Mouse (Mus musculus): Measurements from ENCODE around the gene Ppp2r3d. TPM values are rescaled to one million over a fixed set of nuclear protein-coding genes. Genes with fewer than 3 reads are reported as not detected.

Gene Ppp2r3d
- total RNA-seq, 2 experiments from 2014 or later = 47.1 to 62.1 TPM

DNA sequence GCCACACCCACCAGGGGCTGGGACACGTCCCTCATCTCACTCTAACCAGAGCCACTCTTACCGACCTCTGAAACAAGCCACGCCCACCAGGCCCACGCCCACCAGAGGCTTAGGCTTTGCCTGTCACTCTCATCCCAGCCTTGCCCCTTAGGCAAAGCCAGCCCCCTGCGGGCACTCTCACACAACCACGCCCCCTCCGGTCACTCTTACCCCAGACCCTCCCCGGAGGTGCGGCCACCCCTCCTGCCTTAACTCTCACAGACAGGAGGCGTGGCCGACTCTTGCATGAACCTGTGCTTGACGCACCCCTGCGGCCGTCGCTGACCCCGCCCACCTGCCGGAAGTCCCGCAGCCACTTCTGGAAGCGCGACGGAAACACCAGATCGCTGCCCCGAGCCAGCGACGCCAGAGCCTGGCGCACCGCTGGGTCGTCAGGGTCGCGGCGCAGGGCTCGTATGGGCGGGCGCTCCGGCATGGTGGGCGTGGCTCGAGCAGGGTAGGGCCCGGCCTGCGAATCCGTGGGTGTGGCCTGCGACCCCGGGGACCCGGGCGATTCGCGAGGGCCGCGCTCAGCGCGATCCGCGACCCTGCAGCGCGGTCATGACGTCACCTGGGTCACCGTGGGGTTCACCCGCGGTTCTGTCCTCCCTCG lies 53.7 kb downstream of the Ppp2r3d start:
- intact Hi-C loops (cut with DNase I; ENCODE audit: low total_unique reads) = no loop called here
- peak; percentile 97 for DNase-seq

DNA sequence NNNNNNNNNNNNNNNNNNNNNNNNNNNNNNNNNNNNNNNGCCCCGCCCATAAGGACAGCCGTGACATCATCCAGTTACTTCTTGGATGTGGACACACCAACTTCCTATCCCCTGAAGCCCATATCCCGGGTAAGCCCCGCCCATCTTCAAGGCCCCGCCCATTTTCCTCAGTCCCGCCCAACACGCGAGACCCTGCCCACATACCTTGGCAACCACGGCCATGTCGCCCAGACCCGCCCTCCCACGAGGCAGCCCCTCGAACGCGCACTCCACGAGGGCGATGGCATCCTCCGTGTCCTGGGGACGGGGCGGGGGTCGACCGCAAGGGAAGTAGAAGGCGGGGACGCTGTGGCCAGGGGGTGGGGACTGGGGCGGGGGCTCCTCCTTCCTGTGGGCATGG lies 54.3 kb downstream of the Ppp2r3d start:
- intact Hi-C loops (cut with DNase I; ENCODE audit: low total_unique reads) = no loop called here
- DNase-seq = no peak

DNA sequence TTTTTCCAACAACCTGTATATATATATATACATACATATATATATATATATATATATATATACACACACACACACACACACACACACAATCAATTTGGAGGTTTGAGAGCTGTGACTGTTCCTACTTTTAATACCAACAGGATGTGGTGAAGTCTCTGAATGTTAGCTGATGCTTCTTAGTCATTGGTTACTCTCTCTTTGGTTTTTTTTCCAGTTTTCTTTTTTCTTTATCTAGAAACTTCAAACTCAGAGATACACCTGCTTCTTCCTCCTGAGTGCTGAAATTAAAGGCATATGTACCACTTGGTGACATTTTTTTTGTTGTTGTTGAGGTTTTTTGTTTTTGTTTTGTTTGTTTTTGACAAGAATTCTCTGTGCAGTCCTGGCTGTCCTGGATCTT lies 63.8 kb downstream of the Ppp2r3d start:
- DNase-seq = no peak
- intact Hi-C loops (cut with DNase I; ENCODE audit: low total_unique reads) = loop anchor here (5.0 kb wide), 1 partner anchor 46 kb away; no protein-coding TSS in a partner anchor

DNA sequence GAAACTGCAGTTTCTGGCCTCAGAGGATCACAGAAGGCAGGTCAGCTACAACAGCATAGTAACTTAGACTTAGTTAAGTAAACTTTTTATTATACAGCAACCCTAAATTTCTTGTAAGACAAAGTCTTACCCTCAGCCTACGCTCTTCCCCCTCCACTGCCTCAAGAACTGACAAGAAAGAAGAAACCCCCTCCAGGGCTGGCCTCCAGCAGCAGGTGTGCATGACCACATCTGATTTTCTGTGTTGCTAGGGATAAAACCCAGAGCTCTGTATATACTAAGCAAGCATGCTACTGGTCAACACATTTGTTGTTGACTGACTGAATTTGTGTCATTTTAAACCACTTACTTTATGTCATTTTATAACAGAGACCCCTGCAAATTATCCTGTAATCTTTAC lies 65.1 kb downstream of the Ppp2r3d start:
- intact Hi-C loops (cut with DNase I; ENCODE audit: low total_unique reads) = loop anchor here (5.0 kb wide), 1 partner anchor 44 kb away; no protein-coding TSS in a partner anchor
- DNase-seq = no peak

DNA sequence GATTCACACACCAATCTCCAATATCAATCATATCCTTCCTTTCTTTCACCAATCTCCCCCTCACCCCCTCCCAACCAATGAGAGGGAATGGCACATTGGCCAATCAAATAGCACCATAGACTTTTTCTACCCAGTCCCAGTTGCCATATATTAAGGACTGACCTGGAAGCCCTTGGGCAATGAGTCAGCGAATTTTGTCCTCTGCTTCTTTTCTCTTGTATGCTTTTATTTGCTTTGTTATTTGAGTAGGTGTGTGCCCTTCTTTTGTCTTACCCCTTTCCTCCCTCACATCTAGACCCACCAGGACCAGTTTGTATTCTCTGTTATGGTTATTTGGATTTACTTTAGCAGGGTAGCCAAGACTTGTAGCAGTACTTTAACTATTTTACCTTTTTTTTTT lies 68.1 kb downstream of the Ppp2r3d start:
- no peak for DNase-seq
- intact Hi-C loops (cut with DNase I; ENCODE audit: low total_unique reads) = loop anchor here (5.0 kb wide), 1 partner anchor 56 kb away; no protein-coding TSS in a partner anchor

Other genes starting within 250 kb of the Ppp2r3d start
- 10 to 100 TPM in 1 of 2 experiments, 1 to 10 TPM in 1; 9.0 to 11.1 TPM for gene 2010315B03Rik, start 164.2 kb downstream of the Ppp2r3d start, total RNA-seq (2021)
- not detected for gene Gm21836, start 16.9 kb upstream of the Ppp2r3d start, total RNA-seq (2021)